Comparison of ENCODE assay signal across 8 mouse cellular contexts in genomic region chr2:157566260-157566952, GRCm38 (mm10). TPM values are rescaled to one million over a fixed set of nuclear protein-coding genes. Genes with fewer than 3 reads are reported as not detected.
A peak's percentile ranks its signal among the peaks of the same experiment; 100 is the strongest.
DNase-seq lines count a peak whose midpoint lies in the region; ATAC-seq and TF ChIP-seq lines count a peak whose summit lies in the region.

No protein-coding gene starts in this region.

- H3K4me3 ChIP-seq in embryonic facial prominence, embryonic 11.5 days (ENCODE audit: low read depth, low read length): peak overlapping the region; percentile 99
- peak overlapping the region; percentile 94 for H3K4me3 ChIP-seq in intestine, postnatal 0 days (ENCODE audit: low read depth, low read length)
- peak overlapping the region; percentile 98 for H3K4me3 ChIP-seq in midbrain, embryonic 11.5 days (ENCODE audit: low read depth, low read length)

- peak; percentile 74 for ATAC-seq in embryonic facial prominence, embryonic 11.5 days (replicated peaks; ENCODE audit: insufficient number of reproducible peaks, low FRiP score, low TSS enrichment, low read depth)
- peak; percentile 78 for ATAC-seq in granulocyte monocyte progenitor cell, adult 5-6 weeks (replicated peaks; ENCODE audit: poor library complexity, severe bottlenecking)
- ATAC-seq in intestine, postnatal 0 days: peak; percentile 82
- ATAC-seq in midbrain, embryonic 11.5 days (ENCODE audit: low FRiP score): peak; percentile 79

- peaks cover 2% of the 10 kb centered on the region; the same call in 1 of the 2 replicates for H3K9me3 ChIP-seq in embryonic facial prominence, embryonic 11.5 days (replicated peaks; ENCODE audit: control insufficient read depth, low read length)
- no peaks in the 10 kb centered on the region for H3K9me3 ChIP-seq in intestine, postnatal 0 days (ENCODE audit: control insufficient read depth)
- peaks cover 5% of the 10 kb centered on the region for H3K9me3 ChIP-seq in midbrain, embryonic 11.5 days (ENCODE audit: control insufficient read depth, low read length)

- H3K27ac ChIP-seq in embryonic facial prominence, embryonic 11.5 days (replicated peaks; ENCODE audit: low read depth, low read length): peak overlapping the region; percentile 79
- H3K27ac ChIP-seq in intestine, postnatal 0 days (ENCODE audit: low read depth, low read length): peak overlapping the region; percentile 89
- peak overlapping the region; percentile 78 for H3K27ac ChIP-seq in midbrain, embryonic 11.5 days (ENCODE audit: low read depth, low read length)

- no peaks in the 10 kb centered on the region for H3K27me3 ChIP-seq in embryonic facial prominence, embryonic 11.5 days (ENCODE audit: control insufficient read depth, insufficient read depth, low read length)
- no peaks in the 10 kb centered on the region for H3K27me3 ChIP-seq in intestine, postnatal 0 days (replicated peaks; ENCODE audit: control insufficient read depth, insufficient read depth, low read length)
- no peaks in the 10 kb centered on the region for H3K27me3 ChIP-seq in midbrain, embryonic 11.5 days (ENCODE audit: control insufficient read depth, insufficient read depth, low read length)

- WGBS in embryonic facial prominence, embryonic 11.5 days: under 1% methylated on average over 36 of the region's 36 CpGs
- WGBS in intestine, postnatal 0 days: under 1% methylated on average over 36 of the region's 36 CpGs
- 1% methylated on average over 36 of the region's 36 CpGs for WGBS in midbrain, embryonic 11.5 days

- no peak for TF ChIP-seq CTCF in intestine, postnatal 0 days (IDR thresholded peaks at IDR 0.05; ENCODE audit: low read depth)

- DNase-seq in adrenal gland, postnatal 25 days: peak; percentile 79
- DNase-seq in embryonic facial prominence, embryonic 11.5 days (ENCODE audit: low spot score): peak; percentile 87
- DNase-seq in left cerebral cortex, postnatal 4 days: peak; percentile 87
- peak; percentile 99 for DNase-seq in midbrain, embryonic 11.5 days (ENCODE audit: low spot score, missing footprints)
- peak; percentile 80 for DNase-seq in right cerebral cortex, postnatal 4 days
- peak; percentile 93 for DNase-seq in yolk sac, embryonic 10.5 days (ENCODE audit: low spot score)

- peak overlapping the region; percentile 92 for H3K9ac ChIP-seq in embryonic facial prominence, embryonic 11.5 days (replicated peaks; ENCODE audit: low read length)
- peak overlapping the region; percentile 86 for H3K9ac ChIP-seq in intestine, postnatal 0 days (ENCODE audit: low read depth, low read length)
- H3K9ac ChIP-seq in midbrain, embryonic 11.5 days (ENCODE audit: low read length): peak overlapping the region; percentile 91

- peak overlapping the region; percentile 79 for H3K4me2 ChIP-seq in embryonic facial prominence, embryonic 11.5 days (ENCODE audit: low read depth, low read length)
- H3K4me2 ChIP-seq in intestine, postnatal 0 days (replicated peaks; ENCODE audit: low read depth): peak overlapping the region; percentile 81
- H3K4me2 ChIP-seq in midbrain, embryonic 11.5 days: peak overlapping the region; percentile 75

- H3K4me1 ChIP-seq in embryonic facial prominence, embryonic 11.5 days (ENCODE audit: control insufficient read depth, insufficient read depth, low read length): no peaks in the 10 kb centered on the region; the same call in 1 of the 2 replicates
- no peaks in the 10 kb centered on the region; the same call in 1 of the 2 replicates for H3K4me1 ChIP-seq in intestine, postnatal 0 days (replicated peaks; ENCODE audit: control insufficient read depth, insufficient read depth, low read length)
- H3K4me1 ChIP-seq in midbrain, embryonic 11.5 days (ENCODE audit: control insufficient read depth, insufficient read depth, low read length): peaks cover 16% of the 10 kb centered on the region

- H3K36me3 ChIP-seq in embryonic facial prominence, embryonic 11.5 days (replicated peaks; ENCODE audit: control insufficient read depth, insufficient read depth, low read depth, low read length): peaks cover 6% of the 10 kb centered on the region
- peaks cover 4% of the 10 kb centered on the region; the same call in 1 of the 2 replicates for H3K36me3 ChIP-seq in intestine, postnatal 0 days (ENCODE audit: control insufficient read depth, insufficient read depth)
- peaks cover 8% of the 10 kb centered on the region for H3K36me3 ChIP-seq in midbrain, embryonic 11.5 days (ENCODE audit: control insufficient read depth, insufficient read depth, low read length)

- intact Hi-C loops in left cerebral cortex, postnatal 4 days (cut with DNase I): no loop called here

RNA-seq across cellular contexts. Expression of gene Blcap, which starts 4.7 kb away (rescaled TPM):
- total RNA-seq in adrenal gland, postnatal 25 days (2021): 61.5 and 82.8 TPM in 2 replicates
- 90.2 and 97.9 TPM in 2 replicates for polyA plus RNA-seq in embryonic facial prominence, embryonic 11.5 days (2014; fragmentation: Nextera tagmentation; extraction: Ambion mirVana)
- total RNA-seq in granulocyte monocyte progenitor cell, adult 5-6 weeks (2014; fragmentation: Nextera tagmentation): 13.4 and 29.1 TPM in 2 replicates
- total RNA-seq in granulocyte monocyte progenitor cell, adult 5-6 weeks (2017): 6.7 and 7.9 TPM in 2 replicates
- 29.7 and 31.5 TPM in 2 replicates for polyA plus RNA-seq in intestine, postnatal 0 days (2015; fragmentation: Nextera tagmentation; extraction: Ambion mirVana)
- 100 to 1,000 TPM; 161 to 182 TPM for total RNA-seq in left cerebral cortex, postnatal 4 days (2021)
- polyA plus RNA-seq in midbrain, embryonic 11.5 days (2014; fragmentation: Nextera tagmentation; extraction: Ambion mirVana): 110 and 117 TPM in 2 replicates

RNA-seq across cellular contexts. Expression of gene Nnat, which starts 6.5 kb away (rescaled TPM):
- 71.3 and 91.2 TPM in 2 replicates for total RNA-seq in adrenal gland, postnatal 25 days (2021)
- polyA plus RNA-seq in embryonic facial prominence, embryonic 11.5 days (2014; fragmentation: Nextera tagmentation; extraction: Ambion mirVana): 1,482 and 1,542 TPM in 2 replicates
- not detected in 2 replicates for total RNA-seq in granulocyte monocyte progenitor cell, adult 5-6 weeks (2014; fragmentation: Nextera tagmentation)
- total RNA-seq in granulocyte monocyte progenitor cell, adult 5-6 weeks (2017): not detected in 2 replicates
- 98.2 and 111 TPM in 2 replicates for polyA plus RNA-seq in intestine, postnatal 0 days (2015; fragmentation: Nextera tagmentation; extraction: Ambion mirVana)
- total RNA-seq in left cerebral cortex, postnatal 4 days (2021): 1,000 to 10,000 TPM; 1,316 to 1,920 TPM
- 1,391 and 1,438 TPM in 2 replicates for polyA plus RNA-seq in midbrain, embryonic 11.5 days (2014; fragmentation: Nextera tagmentation; extraction: Ambion mirVana)

Comparison
In these comparisons a context has a peak if more than half of its experiments do, and no peak if none do; other contexts are left out.
1. Peak in every context shown above with its lines: DNase-seq, ATAC-seq, H3K4me3 ChIP-seq and H3K27ac ChIP-seq.
2. RNA of gene Nnat, which starts 6.5 kb away (total RNA-seq): 1,316 to 1,920 TPM in left cerebral cortex, postnatal 4 days and 71.3 to 91.2 TPM in adrenal gland, postnatal 25 days; not detected in granulocyte monocyte progenitor cell, adult 5-6 weeks; every median in the first group is over 10 times any median in the second.